Mouse (Mus musculus) MEL (cell line): ENCODE data around the gene Uxs1.

ENCODE experiments used
- CTCF ChIP-seq, 3 experiments: IDR thresholded peaks in 2 of 3; conservative IDR thresholded peaks in 1 of 3; 2 replicates each; pipeline ENCODE4 v1.5.1; 2011 to 2012; ENCODE audit warnings: low read length in 3 of 3, low read depth in 2 of 3, mild to moderate bottlenecking in 2 of 3, improper control_type of control experiment in 1 of 3, inconsistent platforms in 1 of 3, mixed read lengths in 1 of 3, moderate library complexity in 1 of 3; ENCODE audit not compliant: control insufficient read depth in 1 of 3, insufficient read depth in 1 of 3, poor library complexity in 1 of 3, severe bottlenecking in 1 of 3
- ELF1 ChIP-seq: IDR thresholded peaks from 2 replicates; pipeline ENCODE4 v1.6.1; 2014; ENCODE audit warnings: low read depth, mild to moderate bottlenecking, inconsistent platforms, low read length, improper control_type of control experiment, moderate library complexity
- EP300 ChIP-seq, 2 experiments: IDR thresholded peaks; 2 replicates each; pipeline ENCODE4 v1.6.1; 2011; ENCODE audit warnings: improper control_type of control experiment in 2 of 2, low read length in 2 of 2, low read depth in 1 of 2, mild to moderate bottlenecking in 1 of 2
- NRF1 ChIP-seq: IDR thresholded peaks from 2 replicates; pipeline ENCODE4 v1.6.1; 2014; ENCODE audit warnings: low read depth, mild to moderate bottlenecking, inconsistent platforms, low read length, improper control_type of control experiment, moderate library complexity; ENCODE audit not compliant: poor library complexity, insufficient read depth, severe bottlenecking
- POLR2A ChIP-seq, 2 experiments: IDR thresholded peaks; 2 replicates each; pipeline ENCODE4 v1.6.1; 2011 to 2012; ENCODE audit warnings: low read length in 2 of 2, mild to moderate bottlenecking in 2 of 2, control low read depth in 1 of 2, improper control_type of control experiment in 1 of 2, low read depth in 1 of 2, moderate library complexity in 1 of 2; ENCODE audit not compliant: control insufficient read depth in 1 of 2, insufficient read depth in 1 of 2, poor library complexity in 1 of 2
- POLR2AphosphoS2 ChIP-seq: IDR thresholded peaks from 2 replicates; pipeline ENCODE4 v1.6.1; 2011; ENCODE audit warnings: low read length, improper control_type of control experiment
- SIN3A ChIP-seq: IDR thresholded peaks from 2 replicates; pipeline ENCODE4 v1.6.1; 2012; ENCODE audit warnings: low read length, improper control_type of control experiment, inconsistent platforms
- TAL1 ChIP-seq: IDR thresholded peaks from 2 replicates; pipeline ENCODE4 v1.6.1; 2012; ENCODE audit warnings: mild to moderate bottlenecking, inconsistent platforms, low read length, moderate library complexity, mixed read lengths
- TBP ChIP-seq: IDR thresholded peaks from 2 replicates; pipeline ENCODE4 v1.8.0; 2011; ENCODE audit warnings: low read depth, low read length, improper control_type of control experiment
- ZKSCAN1 ChIP-seq: IDR thresholded peaks from 2 replicates; pipeline ENCODE4 v1.6.1; 2012; ENCODE audit warnings: low read depth, mild to moderate bottlenecking, inconsistent platforms, low read length, improper control_type of control experiment, moderate library complexity

GRCm38 (mm10) chr1:43781195-43781594 is 46.4 kb downstream of the Uxs1 start:
- TF ChIP-seq ELF1 (no peak), EP300 (IDR thresholded peaks at IDR 0.05; ENCODE audit: low read depth in 1 of 2, low read length in 2 of 2) (no peak), POLR2AphosphoS2 (no peak), CTCF (IDR thresholded peaks at IDR 0.05 in 2 of 3, conservative IDR thresholded peaks at IDR 0.05 in 1 of 3; ENCODE audit: control insufficient read depth in 1 of 3, insufficient read depth in 1 of 3, low read depth in 2 of 3, low read length in 3 of 3, poor library complexity in 1 of 3, severe bottlenecking in 1 of 3) (no peak), ZKSCAN1 (no peak), POLR2A (IDR thresholded peaks at IDR 0.05; ENCODE audit: control insufficient read depth in 1 of 2, insufficient read depth in 1 of 2, low read depth in 1 of 2, low read length in 2 of 2, poor library complexity in 1 of 2) (no peak), TAL1 (no peak), TBP (no peak), SIN3A (no peak), NRF1 (no peak)
